Comparison of ENCODE assay signal across 10 mouse cellular contexts in genomic region chr1:79956121-79956520, GRCm38 (mm10).
DNase-seq lines count a peak whose midpoint lies in the region; ATAC-seq lines count a peak whose summit lies in the region.
"Had no signal": no experiment of that assay in that cellular context is flagged by ENCODE, and none has a peak within 500 bp of the region (broad histone marks: within the 10 kb centered on the region; RNA-seq: fewer than 3 reads in every experiment).

No protein-coding gene starts in this region.

- H3K4me3 ChIP-seq in hindbrain, embryonic 14.5 days (replicated peaks; ENCODE audit: low read length): no peak overlapping the region
- H3K4me3 ChIP-seq in limb, embryonic 13.5 days: no peak overlapping the region
- H3K4me3 ChIP-seq: megakaryocyte, embryonic 14.5 days had no signal

- H3K36me3 ChIP-seq in hindbrain, embryonic 14.5 days (replicated peaks; ENCODE audit: control insufficient read depth, insufficient read depth): no peaks in the 10 kb centered on the region
- no peaks in the 10 kb centered on the region for H3K36me3 ChIP-seq in limb, embryonic 13.5 days

- no peak overlapping the region for H3K4me2 ChIP-seq in hindbrain, embryonic 14.5 days (replicated peaks)
- H3K4me2 ChIP-seq in limb, embryonic 13.5 days (replicated peaks): no peak overlapping the region

- H3K27me3 ChIP-seq in hindbrain, embryonic 14.5 days (ENCODE audit: control insufficient read depth, insufficient read depth, low read length): no peaks in the 10 kb centered on the region
- H3K27me3 ChIP-seq in limb, embryonic 13.5 days: no peaks in the 10 kb centered on the region

- peak; percentile 70; the same call in 1 of the 2 replicates for ATAC-seq in hindbrain, embryonic 14.5 days (ENCODE audit: low FRiP score)
- peak; percentile 85 for ATAC-seq in limb, embryonic 13.5 days (ENCODE audit: low FRiP score, low read depth)
- ATAC-seq: Patski had no signal

- H3K9ac ChIP-seq in hindbrain, embryonic 14.5 days: no peak overlapping the region
- H3K9ac ChIP-seq in limb, embryonic 13.5 days: no peak overlapping the region

- no peak overlapping the region for H3K27ac ChIP-seq in hindbrain, embryonic 14.5 days
- no peak overlapping the region for H3K27ac ChIP-seq in limb, embryonic 13.5 days

- H3K9me3 ChIP-seq in hindbrain, embryonic 14.5 days (ENCODE audit: control insufficient read depth, low read length): no peaks in the 10 kb centered on the region
- H3K9me3 ChIP-seq in limb, embryonic 13.5 days: no peaks in the 10 kb centered on the region
- H3K9me3 ChIP-seq: megakaryocyte, embryonic 14.5 days had no signal

- WGBS in hindbrain, embryonic 14.5 days: 42% methylated on average over 1 of the region's 1 CpGs
- 12% methylated on average over 1 of the region's 1 CpGs for WGBS in limb, embryonic 13.5 days

- peak; percentile 44 for DNase-seq in gastrocnemius, adult 18-20 months (ENCODE audit: low spot score)
- no peak for DNase-seq in gastrocnemius, postnatal 25 days
- DNase-seq in right cerebral cortex, postnatal 10 days (ENCODE audit: low spot score in 2 of 2): peak; percentile 65 to 69
- no peak for DNase-seq in right cerebral cortex, postnatal 36 days (ENCODE audit: low spot score in 2 of 2)
- DNase-seq in hindbrain, embryonic 14.5 days (ENCODE audit: low spot score): peak; percentile 84
- DNase-seq in thymus, postnatal 36 days: no peak
- no peak for DNase-seq in c-Kit-positive CD71-positive TER-119-positive erythroid progenitor cells, embryonic 14.5 days (ENCODE audit: low spot score)

- no peaks in the 10 kb centered on the region for H3K4me1 ChIP-seq in hindbrain, embryonic 14.5 days (replicated peaks; ENCODE audit: control insufficient read depth, insufficient read depth, low read length)
- H3K4me1 ChIP-seq in limb, embryonic 13.5 days: peaks cover 29% of the 10 kb centered on the region

Comparison
In these comparisons a context has a peak if more than half of its experiments do, and no peak if none do; other contexts are left out.
1. DNase-seq: peak in gastrocnemius, adult 18-20 months (single experiment), right cerebral cortex, postnatal 10 days (2 of 2) and hindbrain, embryonic 14.5 days (single experiment); none in gastrocnemius, postnatal 25 days (single experiment), right cerebral cortex, postnatal 36 days (0 of 2), thymus, postnatal 36 days (0 of 2) and c-Kit-positive CD71-positive TER-119-positive erythroid progenitor cells, embryonic 14.5 days (single experiment).